Mouse (Mus musculus) kidney, embryonic 15.5 days (tissue): ENCODE data around the gene Arf1. TPM values are rescaled to one million over a fixed set of nuclear protein-coding genes. Genes with fewer than 3 reads are reported as not detected.

Source experiments
- ATAC-seq: fragments of 200-750 bp; cut with Nextera tagmentation; replicated peaks from 2 replicates; pipeline ENCODE4 v1.8.0; 2017; ENCODE audit warnings: moderate TSS enrichment; ENCODE audit not compliant: low FRiP score
- H3K27ac ChIP-seq: fragments of 300-500 bp; sonication (generic); 2 replicates; pipeline ENCODE4 v1.5.1; 2015; ENCODE audit warnings: mild to moderate bottlenecking, inconsistent platforms
- H3K27me3 ChIP-seq: fragments of 300-500 bp; sonication (generic); 2 replicates; pipeline ENCODE4 v1.6.1; 2015; ENCODE audit warnings: inconsistent platforms
- H3K36me3 ChIP-seq: fragments of 300-500 bp; sonication (generic); 2 replicates; pipeline ENCODE4 v1.6.1; 2015; ENCODE audit warnings: inconsistent platforms
- H3K4me1 ChIP-seq: fragments of 300-500 bp; sonication (generic); 2 replicates; pipeline ENCODE4 v1.6.1; 2015; ENCODE audit warnings: inconsistent platforms
- H3K4me2 ChIP-seq: fragments of 300-500 bp; sonication (generic); 2 replicates; pipeline ENCODE4 v1.6.1; 2015; ENCODE audit warnings: moderate library complexity, mild to moderate bottlenecking, inconsistent platforms
- H3K4me3 ChIP-seq: fragments of 300-500 bp; sonication (generic); replicated peaks from 2 replicates; pipeline ENCODE4 v1.5.1; 2015; ENCODE audit warnings: mild to moderate bottlenecking, inconsistent platforms
- H3K9ac ChIP-seq: fragments of 300-500 bp; sonication (generic); 2 replicates; pipeline ENCODE4 v1.6.1; 2015; ENCODE audit warnings: mild to moderate bottlenecking, inconsistent platforms
- H3K9me3 ChIP-seq: fragments of 300-500 bp; sonication (generic); replicated peaks from 2 replicates; pipeline ENCODE4 v1.6.1; 2016; ENCODE audit warnings: inconsistent platforms
- WGBS: fragments of 180-500 bp; shearing (Covaris S2); methylation state at CpG from one replicate; pipeline ENCODE4 v1.1.7; 2015; ENCODE audit warnings: mixed read lengths; 5-methylcytosine and 5-hydroxymethylcytosine counted together
- polyA plus RNA-seq: library from polyadenylated mRNA; unstranded; fragments of >200 nt; fragmentation: Nextera tagmentation; extraction: Ambion mirVana; gene quantifications from 2 replicates; pipeline ENCODE4 v1.2.1, GENCODE M21; 2015

Gene Arf1
- polyA plus RNA-seq, 1 experiment from 2014 or later = 709 TPM

DNA sequence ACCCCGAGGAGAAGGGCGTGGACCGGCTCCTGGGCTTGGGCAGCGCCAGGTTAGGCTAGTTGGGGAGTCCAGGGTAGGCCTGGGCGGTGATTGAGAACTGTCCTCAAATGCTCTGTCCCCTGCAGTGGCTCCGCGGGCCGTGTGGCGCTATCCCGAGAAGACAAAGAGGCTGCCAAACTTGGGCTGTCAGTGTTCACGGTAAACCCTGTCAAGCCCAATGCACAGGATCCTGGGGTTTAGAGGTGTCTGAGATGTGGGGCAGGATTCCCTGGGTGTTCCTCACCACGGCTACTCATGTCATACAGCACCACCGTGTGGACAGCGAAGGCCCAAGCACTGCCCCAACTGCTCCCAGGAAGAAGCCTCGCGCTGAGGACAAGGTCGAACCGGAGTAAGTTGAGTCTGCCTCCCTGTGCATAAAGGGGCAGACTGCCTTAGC is 19.0 kb downstream of the Arf1 start:
- ATAC-seq = peak; percentile 65
- peaks cover 23% of the 10 kb centered on the region for H3K4me1 ChIP-seq
- no peaks in the 10 kb centered on the region for H3K27me3 ChIP-seq
- peaks cover 79% of the 10 kb centered on the region for H3K36me3 ChIP-seq
- 8% methylated on average over 18 of the region's 18 CpGs for WGBS
- peak overlapping the region; percentile 88 for H3K4me3 ChIP-seq
- H3K27ac ChIP-seq = peak overlapping the region; percentile 98
- H3K9me3 ChIP-seq = no peaks in the 10 kb centered on the region
- peak overlapping the region; percentile 91 for H3K4me2 ChIP-seq
- peak overlapping the region; percentile 91 for H3K9ac ChIP-seq

DNA sequence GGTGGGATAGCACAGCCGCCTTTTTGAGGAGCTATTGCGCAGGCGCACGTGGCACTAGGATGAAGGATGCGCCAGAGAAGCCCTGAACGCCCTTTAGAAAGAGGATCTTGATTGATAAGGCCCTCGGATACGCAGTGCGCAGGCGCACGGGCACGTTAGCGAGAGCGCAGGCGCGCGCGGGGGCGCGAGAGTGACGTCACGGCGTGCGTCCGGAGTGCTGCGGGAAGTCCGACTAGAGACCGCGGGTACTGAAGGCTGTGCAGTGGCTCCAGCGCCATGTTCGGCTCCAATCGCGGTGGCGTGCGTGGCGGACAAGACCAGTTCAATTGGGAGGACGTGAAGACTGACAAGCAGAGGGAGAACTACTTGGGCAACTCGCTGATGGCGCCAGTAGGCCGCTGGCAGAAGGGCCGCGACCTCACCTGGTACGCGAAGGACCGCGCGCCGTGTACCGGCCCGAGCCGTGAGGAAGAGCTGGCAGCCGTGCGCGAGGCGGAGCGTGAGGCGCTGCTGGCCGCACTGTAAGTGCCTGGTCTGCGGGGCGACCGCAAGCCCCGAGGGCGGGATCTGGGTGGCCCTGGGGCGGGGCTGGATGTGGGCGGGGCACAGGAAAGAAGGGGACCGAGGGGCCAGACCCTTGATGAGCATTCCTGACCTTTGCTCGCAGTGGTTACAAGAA is 19.8 kb downstream of the Arf1 start, which contains the start of gene 2310033P09Rik:
TSS of gene 2310033P09Rik (plus strand) at position 169 of the 679 bp plus-strand sequence.
- Histone ChIP-seq H3K36me3 (peaks cover 75% of the 10 kb centered on the region), H3K9ac (peak within 1 kb of the TSS; percentile 91), H3K4me1 (peaks cover 23% of the 10 kb centered on the region), H3K9me3 (no peaks in the 10 kb centered on the region), H3K4me2 (peak within 1 kb of the TSS; percentile 91), H3K27ac (peak within 1 kb of the TSS; percentile 98), H3K27me3 (no peaks in the 10 kb centered on the region), H3K4me3 (peak within 1 kb of the TSS; percentile 88)
- under 1% methylated on average over 67 of the region's 67 CpGs for WGBS
- ATAC-seq = peak; percentile 81

DNA sequence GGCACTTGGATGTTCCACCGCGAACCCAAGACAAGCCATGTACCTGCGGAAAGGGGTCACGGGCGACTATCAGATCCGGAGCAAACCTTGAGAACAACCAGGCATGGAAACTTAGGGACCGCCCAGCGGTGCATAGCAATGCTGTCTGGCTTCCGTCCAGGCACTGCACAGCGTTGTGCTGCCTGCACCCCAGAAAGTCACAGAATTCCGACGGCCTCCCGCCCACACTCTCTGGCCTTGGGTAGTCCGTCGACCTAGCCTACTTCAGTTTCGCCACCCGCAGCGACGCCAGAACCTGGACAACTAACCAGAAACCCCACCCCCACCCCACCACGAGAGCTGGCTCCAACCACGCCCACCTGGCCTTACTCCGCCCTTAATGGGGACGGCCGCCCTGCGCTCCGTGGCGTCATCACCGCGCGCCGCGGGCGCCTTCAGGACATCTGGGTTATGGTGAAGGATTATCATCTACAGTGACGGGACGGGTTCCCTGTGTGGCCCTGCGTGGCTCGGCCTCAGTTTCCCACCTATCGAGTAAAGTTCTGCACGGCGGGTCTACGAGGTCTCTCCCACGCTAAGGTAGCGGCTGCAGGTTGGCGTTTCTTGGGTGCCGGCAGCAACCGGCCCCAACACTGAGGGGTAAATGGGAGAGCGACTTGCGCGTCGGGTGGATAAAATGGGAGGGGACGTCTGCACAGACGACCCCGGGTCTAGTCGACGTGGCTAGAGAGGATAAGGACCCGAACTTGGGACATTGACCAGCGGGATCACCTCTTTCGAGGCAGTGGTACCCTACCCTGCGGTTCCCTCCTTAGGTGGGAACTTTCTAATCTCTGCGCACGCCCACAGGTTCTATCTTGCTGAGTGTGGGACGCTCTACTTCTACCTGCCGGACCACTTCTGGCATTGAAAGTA is 25.7 kb downstream of the Arf1 start, which contains the start of gene Mrpl55:
TSS of gene Mrpl55 (plus strand) at position 406 of the 915 bp plus-strand sequence.
- under 1% methylated on average over 63 of the region's 63 CpGs for WGBS
- Histone ChIP-seq H3K9ac (peak within 1 kb of the TSS; percentile 79), H3K27ac (peak within 1 kb of the TSS; percentile 82), H3K27me3 (no peaks in the 10 kb centered on the region), H3K9me3 (no peaks in the 10 kb centered on the region), H3K4me2 (peak within 1 kb of the TSS; percentile 86), H3K4me3 (peak within 1 kb of the TSS; percentile 88), H3K36me3 (peaks cover 46% of the 10 kb centered on the region), H3K4me1 (peaks cover 11% of the 10 kb centered on the region)
- ATAC-seq = peak; percentile 91

DNA sequence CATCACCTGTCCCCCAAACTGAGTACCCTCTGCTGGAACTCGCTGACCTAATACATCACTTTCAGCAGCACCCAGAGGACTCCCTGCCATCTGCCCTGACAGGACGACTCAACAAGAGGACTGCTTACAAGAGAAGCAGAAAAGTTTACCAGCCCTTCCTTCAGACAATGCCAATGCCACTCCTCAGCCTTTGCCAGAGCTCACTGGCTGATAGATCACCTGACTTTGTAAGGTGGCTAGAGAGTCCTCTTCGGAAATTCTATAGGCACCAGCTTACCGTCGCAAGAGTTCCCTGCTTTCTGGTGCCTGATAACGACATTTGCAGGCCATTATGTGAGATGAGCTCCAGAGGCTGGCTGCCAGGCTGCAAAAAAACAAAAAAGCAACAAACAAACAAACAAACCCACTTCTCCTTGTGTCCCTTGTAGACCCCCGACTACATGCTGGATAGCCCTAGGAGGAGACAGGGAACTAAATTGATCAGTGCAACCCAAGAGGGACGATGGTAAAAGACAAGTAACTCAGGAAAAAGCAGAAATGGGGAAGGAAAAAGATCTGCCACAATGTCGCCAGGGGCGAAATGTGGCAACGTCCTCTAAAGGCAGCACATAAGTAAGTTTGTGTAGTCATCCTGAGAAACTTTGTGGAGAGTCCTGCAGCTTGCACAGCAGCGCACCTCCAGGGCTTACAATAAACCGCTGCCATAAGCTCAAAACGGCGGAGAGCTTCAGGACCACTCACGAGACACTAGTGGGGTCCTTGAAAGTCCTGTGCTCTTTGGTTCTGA is 26.7 kb downstream of the Arf1 start:
- peaks cover 39% of the 10 kb centered on the region for H3K36me3 ChIP-seq
- no peaks in the 10 kb centered on the region for H3K9me3 ChIP-seq
- H3K27ac ChIP-seq = peak overlapping the region; percentile 82
- H3K9ac ChIP-seq = peak overlapping the region; percentile 79
- H3K4me2 ChIP-seq = peak overlapping the region; percentile 86
- peaks cover 11% of the 10 kb centered on the region for H3K4me1 ChIP-seq
- ATAC-seq = 0 out of 2 replicates have a peak, but pooled peaks have one; percentile 3
- peak overlapping the region; percentile 88 for H3K4me3 ChIP-seq
- no peaks in the 10 kb centered on the region for H3K27me3 ChIP-seq
- 28% methylated on average over 16 of the region's 16 CpGs for WGBS

DNA sequence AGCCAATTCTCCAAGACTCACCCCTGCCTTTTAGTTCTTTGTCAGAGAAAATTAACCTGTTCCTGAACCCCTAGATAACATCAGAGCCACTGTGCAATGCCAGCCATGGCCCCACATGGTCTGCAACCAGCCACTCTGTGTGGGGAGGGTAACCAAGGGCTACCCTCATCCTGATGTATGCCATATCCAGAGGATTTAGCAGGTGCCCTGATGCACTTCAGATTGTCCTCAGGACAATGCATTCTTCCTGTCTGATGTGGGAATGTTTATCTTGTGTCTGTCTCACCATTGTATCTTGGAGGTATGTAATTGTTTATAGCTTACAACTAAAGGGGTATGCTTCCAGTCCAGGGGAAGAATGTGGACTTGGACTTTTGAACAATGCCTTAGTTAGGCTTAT is 31.8 kb downstream of the Arf1 start:
- ATAC-seq = no peak
- Histone ChIP-seq H3K27ac (no peak overlapping the region), H3K4me3 (no peak overlapping the region)

DNA sequence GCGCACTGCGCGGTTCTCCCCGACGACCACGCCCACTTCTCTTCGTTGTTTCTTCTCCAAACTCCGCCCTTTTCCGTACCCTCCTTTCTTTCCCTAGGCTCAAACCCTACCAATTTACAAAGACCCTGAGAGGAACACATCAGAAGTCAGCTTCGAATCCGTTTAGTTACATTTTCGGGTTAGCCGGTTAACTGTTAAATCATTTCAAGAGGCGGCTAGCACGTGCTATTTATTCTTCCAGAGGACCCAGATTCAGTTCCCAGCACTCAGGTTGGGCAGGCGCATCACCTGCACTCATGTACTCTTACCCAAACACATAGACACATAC is 36.0 kb downstream of the Arf1 start, which contains the start of gene Guk1:
TSS of gene Guk1 (minus strand) at position 154 of the 328 bp plus-strand sequence.
- Histone ChIP-seq H3K4me1 (peaks cover 14% of the 10 kb centered on the region), H3K9ac (peak within 1 kb of the TSS; percentile 63), H3K4me3 (peak within 1 kb of the TSS; percentile 76), H3K36me3 (no peaks in the 10 kb centered on the region), H3K4me2 (peak within 1 kb of the TSS; percentile 86), H3K27ac (peak within 1 kb of the TSS; percentile 96), H3K27me3 (no peaks in the 10 kb centered on the region), H3K9me3 (no peaks in the 10 kb centered on the region)
- ATAC-seq = no peak
- 5% methylated on average over 16 of the region's 16 CpGs for WGBS

More for the DNA sequence above, 31.8 kb downstream of the Arf1 start:
- Histone ChIP-seq H3K4me1 (peaks cover 3% of the 10 kb centered on the region), H3K4me2 (no peak overlapping the region), H3K36me3 (peaks cover 14% of the 10 kb centered on the region), H3K27me3 (no peaks in the 10 kb centered on the region), H3K9ac (no peak overlapping the region), H3K9me3 (no peaks in the 10 kb centered on the region)

DNA sequence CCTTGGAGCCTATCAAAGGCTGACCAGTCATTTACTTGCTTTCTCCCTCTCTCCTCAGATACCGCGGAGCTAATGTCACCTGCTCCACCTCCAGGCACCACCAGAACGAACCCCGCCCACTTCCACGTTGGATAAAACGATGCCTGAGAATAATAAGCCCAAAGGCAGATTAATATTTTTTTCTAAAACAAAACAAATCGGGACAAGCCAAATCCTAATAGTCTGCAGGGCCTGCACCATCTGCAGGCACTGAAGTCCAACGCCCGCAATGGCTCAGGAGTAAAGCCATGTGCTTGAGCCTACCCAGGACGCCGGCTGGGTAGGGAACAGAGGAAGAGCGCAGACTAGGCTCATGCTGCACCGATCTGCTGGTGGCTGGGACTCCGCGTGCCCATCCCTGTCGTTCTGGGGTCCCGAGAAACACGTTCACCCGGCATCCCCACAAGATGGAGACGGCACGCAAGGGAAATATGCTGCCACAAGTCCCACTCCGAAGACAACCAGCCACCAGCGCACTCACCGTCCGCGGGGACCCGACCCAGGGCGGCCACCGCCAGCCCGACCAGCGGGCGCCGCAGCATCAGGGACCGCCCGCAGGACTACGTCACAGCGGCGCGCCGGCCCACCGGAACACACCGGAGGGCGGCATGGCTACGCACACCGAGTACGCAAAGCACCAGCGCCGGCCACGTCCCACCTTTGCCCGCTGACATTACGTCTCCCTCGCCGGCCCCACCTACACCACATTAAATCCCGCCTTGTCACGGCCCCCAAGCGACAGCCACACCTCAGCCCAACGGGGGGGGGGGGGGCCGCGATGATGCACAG is 36.6 kb downstream of the Arf1 start:
- peak; percentile 95 for ATAC-seq
- H3K4me1 ChIP-seq = peaks cover 16% of the 10 kb centered on the region
- WGBS = under 1% methylated on average over 59 of the region's 59 CpGs

DNA sequence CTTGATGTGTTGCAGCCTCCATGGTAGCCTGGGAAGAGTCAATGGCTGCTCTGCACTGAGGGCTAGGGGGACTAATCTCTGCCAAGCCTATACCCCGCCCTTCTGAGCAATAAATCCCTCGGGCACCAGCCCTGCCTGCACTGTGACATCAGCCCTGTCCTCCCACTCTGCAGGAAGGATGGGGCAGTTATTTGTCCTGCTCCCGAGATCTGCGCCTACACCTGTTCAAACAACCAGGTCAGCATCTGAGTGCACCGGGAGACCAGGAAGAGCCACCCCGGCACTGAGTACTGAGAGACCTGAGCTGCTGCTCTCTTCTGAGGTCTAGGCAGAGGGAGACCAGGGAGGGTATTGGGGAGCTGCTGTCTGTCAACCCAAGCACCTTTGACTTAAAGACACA is 40.4 kb downstream of the Arf1 start:
- Histone ChIP-seq H3K9ac (no peak overlapping the region), H3K4me2 (no peak overlapping the region)
- ATAC-seq = no peak

More for the DNA sequence above, 36.6 kb downstream of the Arf1 start:
- Histone ChIP-seq H3K27ac (peak overlapping the region; percentile 96), H3K9me3 (no peaks in the 10 kb centered on the region), H3K4me3 (peak overlapping the region; percentile 76), H3K9ac (peak overlapping the region; percentile 63), H3K36me3 (0 out of 2 replicates have a peak, but pooled peaks cover 4% of the 10 kb centered on the region), H3K4me2 (peak overlapping the region; percentile 86), H3K27me3 (no peaks in the 10 kb centered on the region)

DNA sequence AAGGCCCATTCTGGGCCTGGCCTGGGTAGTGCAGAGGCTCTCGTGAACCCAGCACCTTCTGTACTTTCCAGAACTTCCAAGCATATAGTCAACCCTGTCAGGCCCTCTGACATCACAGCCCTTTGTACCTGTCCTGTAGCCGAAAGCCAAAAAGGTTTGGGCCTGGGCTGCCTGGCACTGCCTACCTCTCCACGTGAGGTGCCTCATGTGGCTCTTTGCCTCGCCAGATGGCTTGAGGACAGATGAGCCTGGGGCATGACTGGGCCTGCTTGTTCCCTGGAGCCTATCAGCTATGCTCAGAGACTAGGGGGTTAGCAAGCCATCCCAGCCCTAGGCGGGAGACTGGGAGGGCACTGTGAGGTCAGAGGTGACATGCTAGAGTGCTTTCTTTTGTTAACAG is 42.6 kb downstream of the Arf1 start:
- no peak overlapping the region for H3K4me2 ChIP-seq
- peaks cover 10% of the 10 kb centered on the region for H3K4me1 ChIP-seq
- WGBS = 82% methylated on average over 5 of the region's 5 CpGs
- no peak overlapping the region for H3K4me3 ChIP-seq
- H3K9me3 ChIP-seq = no peaks in the 10 kb centered on the region
- ATAC-seq = no peak
- H3K9ac ChIP-seq = no peak overlapping the region
- H3K27ac ChIP-seq = no peak overlapping the region
- H3K36me3 ChIP-seq = peaks cover 40% of the 10 kb centered on the region
- no peaks in the 10 kb centered on the region for H3K27me3 ChIP-seq

More for the DNA sequence above, 40.4 kb downstream of the Arf1 start:
- no peak overlapping the region for H3K4me3 ChIP-seq
- no peaks in the 10 kb centered on the region for H3K27me3 ChIP-seq
- H3K9me3 ChIP-seq = no peaks in the 10 kb centered on the region
- 39% methylated on average over 6 of the region's 6 CpGs for WGBS
- H3K4me1 ChIP-seq = peaks cover 16% of the 10 kb centered on the region
- peaks cover 36% of the 10 kb centered on the region for H3K36me3 ChIP-seq
- no peak overlapping the region for H3K27ac ChIP-seq

DNA sequence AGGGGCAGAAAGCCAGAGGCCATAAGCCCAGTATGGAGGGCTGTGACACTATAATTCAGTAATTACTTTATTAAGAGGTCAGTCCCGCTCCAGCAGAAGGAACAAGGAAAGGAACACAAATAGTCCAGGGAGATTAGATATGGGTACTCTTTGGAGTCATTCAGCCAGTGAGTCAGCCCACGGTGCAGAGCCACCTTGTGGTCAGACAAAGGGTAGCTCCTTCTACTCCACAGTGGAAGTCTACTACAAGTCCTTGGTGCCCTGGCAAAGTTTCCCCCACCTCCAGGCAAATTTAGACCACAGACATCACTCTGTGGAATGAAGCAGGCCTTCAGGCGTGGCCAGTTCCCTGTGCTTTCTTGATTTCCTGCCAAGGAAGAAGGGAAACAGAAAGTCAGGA is 44.2 kb downstream of the Arf1 start:
- Histone ChIP-seq H3K27ac (no peak overlapping the region), H3K9ac (no peak overlapping the region), H3K4me2 (no peak overlapping the region), H3K9me3 (no peaks in the 10 kb centered on the region), H3K4me3 (no peak overlapping the region), H3K27me3 (peaks cover 12% of the 10 kb centered on the region), H3K36me3 (peaks cover 40% of the 10 kb centered on the region), H3K4me1 (peaks cover 10% of the 10 kb centered on the region)
- 0 out of 2 replicates have a peak, but pooled peaks have one; percentile 38 for ATAC-seq
- WGBS = 30% methylated on average over 3 of the region's 3 CpGs
